Mouse (Mus musculus): ENCODE measurements around the gene Fitm2.

DNA sequence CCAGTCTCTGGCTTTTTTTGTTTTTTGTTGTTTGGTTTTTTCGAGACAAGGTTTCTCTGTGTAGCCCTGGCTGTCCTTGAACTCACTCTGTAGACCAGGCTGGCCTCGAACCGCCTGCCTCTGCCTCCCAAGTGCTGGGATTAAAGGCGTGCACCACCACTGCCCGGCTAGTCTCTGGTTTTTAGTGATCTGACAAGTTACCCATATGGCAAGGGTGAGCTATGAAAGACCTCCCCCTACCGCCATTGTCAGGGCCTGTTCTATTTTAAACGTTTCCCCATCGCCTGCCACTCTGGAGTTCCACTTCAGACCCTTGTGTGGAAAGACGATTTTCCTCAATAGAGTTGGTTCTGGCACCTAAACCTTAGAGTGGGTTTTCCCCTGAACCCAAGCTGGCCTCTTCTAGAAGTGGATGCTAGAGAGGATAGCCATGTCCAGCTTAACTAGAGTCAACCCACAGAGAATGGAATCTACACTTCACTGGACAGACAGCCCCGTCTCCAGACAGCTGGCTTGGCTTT lies 52.0 kb downstream of the Fitm2 start:
- TF ChIP-seq POLR2A (IDR thresholded peaks at IDR 0.05; ENCODE audit: control insufficient read depth, extremely low read depth, insufficient read depth, low read length, poor library complexity) (no peak), CTCF (IDR thresholded peaks at IDR 0.05; ENCODE audit: borderline replicate concordance, control insufficient read depth, extremely low read depth, insufficient read depth, low read length, poor library complexity) (no peak)
